Mouse (Mus musculus) erythroid progenitor cell, adult 5-6 weeks (primary cell): ENCODE results near the gene Dcxr. TPM values are rescaled to one million over a fixed set of nuclear protein-coding genes. Genes with fewer than 3 reads are reported as not detected.
"Not testable (repeated sequence)": the region's sequence is repeated elsewhere in the genome, so short reads cannot be mapped to it uniquely, and the experiment has no call there.

Experiments used
- ATAC-seq: replicated peaks from 2 replicates; pipeline ENCODE4 v1.8.0; 2016; ENCODE audit warnings: moderate number of reproducible peaks, mild to moderate bottlenecking, moderate TSS enrichment, inconsistent platforms; ENCODE audit not compliant: poor library complexity, low FRiP score, severe bottlenecking
- total RNA-seq, 2 experiments: library from RNA; stranded (forward) in 1 of 2; stranded (reverse) in 1 of 2; fragments of 150-400 nt in 1 of 2; fragments of 186-747, 209-891 nt in 1 of 2; gene quantifications; 2 replicates each; pipeline versions ENCODE4 v1.2.3 to v1.2.4; 2015 to 2017; ENCODE audit warnings: low replicate concordance in 2 of 2

Gene Dcxr
- total RNA-seq, 2 experiments from 2014 or later = not detected

GRCm38 (mm10) chr11:120683536-120683935, 43.5 kb downstream of the Dcxr start:
- no peak for ATAC-seq

DNA sequence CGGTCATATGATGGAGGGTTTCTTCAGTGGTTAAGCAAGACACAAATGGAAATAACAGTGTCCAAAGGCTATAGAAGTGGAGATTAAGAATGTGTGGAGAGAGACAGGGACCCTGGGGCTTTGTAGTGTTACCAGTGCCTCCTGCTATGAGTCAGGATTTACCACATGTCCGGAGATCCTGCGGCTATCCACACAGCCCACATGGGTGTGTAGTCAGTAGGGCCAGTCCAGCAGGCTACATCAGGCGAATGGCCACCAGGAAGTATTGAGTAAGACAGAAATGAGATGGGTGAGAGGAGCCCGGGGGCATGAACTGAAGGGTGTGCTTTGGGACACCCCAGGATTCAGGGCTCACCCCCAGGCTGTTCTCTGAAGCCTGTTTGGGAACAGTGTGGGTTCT, 44.4 kb downstream of the Dcxr start:
- ATAC-seq = no peak

GRCm38 (mm10) chr11:120679909-120680308, 47.2 kb downstream of the Dcxr start:
- ATAC-seq = peak; percentile 67

DNA sequence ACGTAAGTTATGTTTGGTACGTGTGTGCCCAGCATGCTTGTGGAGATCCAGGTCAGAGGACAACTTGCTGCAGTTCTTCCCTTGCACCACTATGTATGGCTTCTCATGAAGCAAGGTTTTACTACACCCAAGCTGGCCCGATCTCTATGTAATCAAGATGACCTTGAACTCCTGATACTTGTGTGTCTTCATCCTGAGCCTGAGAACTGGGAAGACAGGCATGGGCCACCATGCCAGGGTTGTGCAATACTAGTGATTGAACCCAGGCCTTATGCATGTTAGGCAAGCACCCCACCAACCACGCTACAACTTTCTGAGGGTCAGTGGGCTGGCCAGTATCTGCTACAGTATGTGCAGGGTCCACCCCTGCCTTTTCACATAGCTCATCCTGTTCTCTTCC, 50.1 kb downstream of the Dcxr start:
- no peak for ATAC-seq

DNA sequence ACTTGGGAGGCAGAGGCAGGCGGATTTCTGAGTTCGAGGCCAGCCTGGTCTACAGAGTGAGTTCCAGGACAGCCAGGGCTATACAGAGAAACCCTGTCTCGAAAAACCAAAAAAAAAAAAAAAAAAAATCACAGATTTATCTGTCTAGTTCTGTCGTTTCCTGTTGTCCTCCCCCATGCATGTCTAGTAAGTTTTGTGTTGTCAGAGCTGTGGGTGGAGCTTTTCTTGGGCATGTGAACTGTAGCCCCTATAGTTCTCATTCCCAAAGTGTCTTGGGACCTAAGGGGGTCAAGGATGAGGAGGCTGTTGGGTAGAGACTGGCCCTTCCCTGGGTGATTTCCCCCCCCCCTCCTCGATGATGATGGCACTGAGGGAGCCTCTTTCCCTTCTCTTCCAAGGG, 51.2 kb downstream of the Dcxr start:
- ATAC-seq = not testable (repeated sequence)

Other genes with a start within 250 kb of the Dcxr start
- gene Mrpl12, start 242.7 kb downstream of the Dcxr start, total RNA-seq (2015; ENCODE audit: low replicate concordance) = 10.8 and 17.6 TPM in 2 replicates
- 11.6 and 13.7 TPM in 2 replicates for gene Mrpl12, start 242.7 kb downstream of the Dcxr start, total RNA-seq (2017; ENCODE audit: low replicate concordance)
- 7.2 and 17.6 TPM in 2 replicates for gene Slc25a10, start 235.4 kb downstream of the Dcxr start, total RNA-seq (2015; ENCODE audit: low replicate concordance)
- gene Slc25a10, start 235.4 kb downstream of the Dcxr start, total RNA-seq (2017; ENCODE audit: low replicate concordance) = 25.4 and 40.1 TPM in 2 replicates
- gene Gcgr, start 196.6 kb downstream of the Dcxr start, total RNA-seq (2015; ENCODE audit: low replicate concordance) = not detected in 2 replicates
- gene Gcgr, start 196.6 kb downstream of the Dcxr start, total RNA-seq (2017; ENCODE audit: low replicate concordance) = not detected in 2 replicates
- gene Mcrip1, start 177.6 kb downstream of the Dcxr start, total RNA-seq (2015; ENCODE audit: low replicate concordance) = 19.8 and 23.5 TPM in 2 replicates
- 1.7 and 5.6 TPM in 2 replicates for gene Mcrip1, start 177.6 kb downstream of the Dcxr start, total RNA-seq (2017; ENCODE audit: low replicate concordance)
- not detected in 2 replicates for gene Ppp1r27, start 176.1 kb downstream of the Dcxr start, total RNA-seq (2015; ENCODE audit: low replicate concordance)
- not detected in 2 replicates for gene Ppp1r27, start 176.1 kb downstream of the Dcxr start, total RNA-seq (2017; ENCODE audit: low replicate concordance)
- gene P4hb, start 154.0 kb downstream of the Dcxr start, total RNA-seq (2015; ENCODE audit: low replicate concordance) = 101 and 104 TPM in 2 replicates
- 112 and 141 TPM in 2 replicates for gene P4hb, start 154.0 kb downstream of the Dcxr start, total RNA-seq (2017; ENCODE audit: low replicate concordance)
- gene Arhgdia, start 145.7 kb downstream of the Dcxr start, total RNA-seq (2015; ENCODE audit: low replicate concordance) = 134 and 150 TPM in 2 replicates
- 45.3 and 49.3 TPM in 2 replicates for gene Arhgdia, start 145.7 kb downstream of the Dcxr start, total RNA-seq (2017; ENCODE audit: low replicate concordance)
- 72.9 and 87.2 TPM in 2 replicates for gene Alyref, start 128.9 kb downstream of the Dcxr start, total RNA-seq (2015; ENCODE audit: low replicate concordance)
- gene Alyref, start 128.9 kb downstream of the Dcxr start, total RNA-seq (2017; ENCODE audit: low replicate concordance) = 142 and 227 TPM in 2 replicates
- gene Anapc11, start 128.9 kb downstream of the Dcxr start, total RNA-seq (2015; ENCODE audit: low replicate concordance) = 28.1 and 35.0 TPM in 2 replicates
- 2.8 and 12.1 TPM in 2 replicates for gene Anapc11, start 128.9 kb downstream of the Dcxr start, total RNA-seq (2017; ENCODE audit: low replicate concordance)
- not detected in 2 replicates for gene Npb, start 118.8 kb downstream of the Dcxr start, total RNA-seq (2015; ENCODE audit: low replicate concordance)
- not detected in 2 replicates for gene Npb, start 118.8 kb downstream of the Dcxr start, total RNA-seq (2017; ENCODE audit: low replicate concordance)
- 13.3 and 14.7 TPM in 2 replicates for gene Pcyt2, start 109.3 kb downstream of the Dcxr start, total RNA-seq (2015; ENCODE audit: low replicate concordance)
- gene Pcyt2, start 109.3 kb downstream of the Dcxr start, total RNA-seq (2017; ENCODE audit: low replicate concordance) = 20.7 and 23.1 TPM in 2 replicates
- 59.9 and 61.3 TPM in 2 replicates for gene Sirt7, start 102.0 kb downstream of the Dcxr start, total RNA-seq (2015; ENCODE audit: low replicate concordance)
- 81.2 and 85.6 TPM in 2 replicates for gene Sirt7, start 102.0 kb downstream of the Dcxr start, total RNA-seq (2017; ENCODE audit: low replicate concordance)
- 36.0 TPM in 2 replicates for gene Mafg, start 93.7 kb downstream of the Dcxr start, total RNA-seq (2015; ENCODE audit: low replicate concordance)
- gene Mafg, start 93.7 kb downstream of the Dcxr start, total RNA-seq (2017; ENCODE audit: low replicate concordance) = 71.3 and 91.6 TPM in 2 replicates
- gene Pycr1, start 83.5 kb downstream of the Dcxr start, total RNA-seq (2015; ENCODE audit: low replicate concordance) = 2.1 TPM in 1 of 2 replicates, not detected in the other
- gene Pycr1, start 83.5 kb downstream of the Dcxr start, total RNA-seq (2017; ENCODE audit: low replicate concordance) = 1.1 TPM in 1 of 2 replicates, not detected in the other
- not detected in 2 replicates for gene Myadml2, start 79.1 kb downstream of the Dcxr start, total RNA-seq (2015; ENCODE audit: low replicate concordance)
- gene Myadml2, start 79.1 kb downstream of the Dcxr start, total RNA-seq (2017; ENCODE audit: low replicate concordance) = not detected in 2 replicates
- gene Notum, start 66.1 kb downstream of the Dcxr start, total RNA-seq (2015; ENCODE audit: low replicate concordance) = not detected in 2 replicates
- not detected in 2 replicates for gene Notum, start 66.1 kb downstream of the Dcxr start, total RNA-seq (2017; ENCODE audit: low replicate concordance)
- 33.1 and 41.4 TPM in 2 replicates for gene Aspscr1, start 54.3 kb downstream of the Dcxr start, total RNA-seq (2015; ENCODE audit: low replicate concordance)
- 46.0 and 59.7 TPM in 2 replicates for gene Aspscr1, start 54.3 kb downstream of the Dcxr start, total RNA-seq (2017; ENCODE audit: low replicate concordance)
- 7.1 and 35.3 TPM in 2 replicates for gene Cenpx, start 13.5 kb downstream of the Dcxr start, total RNA-seq (2015; ENCODE audit: low replicate concordance)
- 15.0 and 21.2 TPM in 2 replicates for gene Cenpx, start 13.5 kb downstream of the Dcxr start, total RNA-seq (2017; ENCODE audit: low replicate concordance)
- gene Lrrc45, start 13.4 kb downstream of the Dcxr start, total RNA-seq (2015; ENCODE audit: low replicate concordance) = 3.4 and 6.1 TPM in 2 replicates
- gene Lrrc45, start 13.4 kb downstream of the Dcxr start, total RNA-seq (2017; ENCODE audit: low replicate concordance) = 12.3 and 12.9 TPM in 2 replicates
- gene Rac3, start 5.8 kb downstream of the Dcxr start, total RNA-seq (2015; ENCODE audit: low replicate concordance) = not detected in 2 replicates
- 1.3 and 3.5 TPM in 2 replicates for gene Rac3, start 5.8 kb downstream of the Dcxr start, total RNA-seq (2017; ENCODE audit: low replicate concordance)
- gene Cbr2, start 4.8 kb upstream of the Dcxr start, total RNA-seq (2015; ENCODE audit: low replicate concordance) = 21.8 and 23.4 TPM in 2 replicates
- not detected in 2 replicates for gene Cbr2, start 4.8 kb upstream of the Dcxr start, total RNA-seq (2017; ENCODE audit: low replicate concordance)
- gene Hmga1b, start 35.5 kb upstream of the Dcxr start, total RNA-seq (2015; ENCODE audit: low replicate concordance) = 3.2 and 12.6 TPM in 2 replicates
- 3.0 and 5.7 TPM in 2 replicates for gene Hmga1b, start 35.5 kb upstream of the Dcxr start, total RNA-seq (2017; ENCODE audit: low replicate concordance)
- 3.2 and 6.7 TPM in 2 replicates for gene Rfng, start 56.9 kb upstream of the Dcxr start, total RNA-seq (2015; ENCODE audit: low replicate concordance)
- gene Rfng, start 56.9 kb upstream of the Dcxr start, total RNA-seq (2017; ENCODE audit: low replicate concordance) = 0.91 and 1.3 TPM in 2 replicates
- gene Gps1, start 57.0 kb upstream of the Dcxr start, total RNA-seq (2015; ENCODE audit: low replicate concordance) = 31.4 and 39.0 TPM in 2 replicates
- gene Gps1, start 57.0 kb upstream of the Dcxr start, total RNA-seq (2017; ENCODE audit: low replicate concordance) = 17.6 and 19.9 TPM in 2 replicates
- gene Dus1l, start 69.1 kb upstream of the Dcxr start, total RNA-seq (2015; ENCODE audit: low replicate concordance) = 46.1 and 62.0 TPM in 2 replicates
- 15.4 and 24.6 TPM in 2 replicates for gene Dus1l, start 69.1 kb upstream of the Dcxr start, total RNA-seq (2017; ENCODE audit: low replicate concordance)
- gene Fasn, start 97.3 kb upstream of the Dcxr start, total RNA-seq (2015; ENCODE audit: low replicate concordance) = 3.2 and 16.3 TPM in 2 replicates
- gene Fasn, start 97.3 kb upstream of the Dcxr start, total RNA-seq (2017; ENCODE audit: low replicate concordance) = 0.83 and 2.8 TPM in 2 replicates
- gene Ccdc57, start 205.6 kb upstream of the Dcxr start, total RNA-seq (2015; ENCODE audit: low replicate concordance) = 6.7 and 11.2 TPM in 2 replicates
- gene Ccdc57, start 205.6 kb upstream of the Dcxr start, total RNA-seq (2017; ENCODE audit: low replicate concordance) = 12.1 and 13.5 TPM in 2 replicates
- gene Slc16a3, start 221.2 kb upstream of the Dcxr start, total RNA-seq (2015; ENCODE audit: low replicate concordance) = 4.7 and 5.4 TPM in 2 replicates
- 0.98 and 3.3 TPM in 2 replicates for gene Slc16a3, start 221.2 kb upstream of the Dcxr start, total RNA-seq (2017; ENCODE audit: low replicate concordance)